Mouse (Mus musculus) heart, embryonic 14.5 days (tissue): ENCODE measurements around the gene Gm49387. TPM values are rescaled to one million over a fixed set of nuclear protein-coding genes. Genes with fewer than 3 reads are reported as not detected.

ENCODE experiments used
- ATAC-seq: fragments of 200-750 bp; cut with Nextera tagmentation; 2 replicates; pipeline ENCODE4 v1.8.0; 2017; ENCODE audit warnings: low read depth, moderate TSS enrichment; ENCODE audit not compliant: insufficient number of reproducible peaks, insufficient read depth, low FRiP score
- H3K27ac ChIP-seq, 2 experiments: fragments of 200-500 bp in 1 of 2; fragments of 300-500 bp in 1 of 2; sonication (generic) in 1 of 2; replicated peaks in 1 of 2; 2 replicates each; pipeline ENCODE4 v1.5.1; 2012 to 2014; ENCODE audit warnings: low read depth in 2 of 2, low read length in 2 of 2, control low read depth in 1 of 2, mild to moderate bottlenecking in 1 of 2, mixed read lengths in 1 of 2; ENCODE audit not compliant: control insufficient read depth in 1 of 2, insufficient read depth in 1 of 2
- H3K27me3 ChIP-seq: fragments of 300-500 bp; sonication (generic); 2 replicates; pipeline ENCODE4 v1.6.1; 2014; ENCODE audit warnings: mild to moderate bottlenecking, low read length, control low read depth; ENCODE audit not compliant: control insufficient read depth, insufficient read depth
- H3K36me3 ChIP-seq: fragments of 300-500 bp; sonication (generic); 2 replicates; pipeline ENCODE4 v1.6.1; 2014; ENCODE audit warnings: mild to moderate bottlenecking, control low read depth, low read length, mixed read lengths; ENCODE audit not compliant: control insufficient read depth, insufficient read depth
- H3K4me1 ChIP-seq, 2 experiments: fragments of 200-500 bp in 1 of 2; fragments of 300-500 bp in 1 of 2; sonication (generic) in 1 of 2; 2 replicates each; pipeline ENCODE4 v1.6.1; 2012 to 2014; ENCODE audit warnings: low read length in 2 of 2, control low read depth in 1 of 2, mixed read lengths in 1 of 2; ENCODE audit not compliant: control insufficient read depth in 2 of 2, insufficient read depth in 2 of 2
- H3K4me2 ChIP-seq: fragments of 300-500 bp; sonication (generic); 2 replicates; pipeline ENCODE4 v1.6.1; 2014; ENCODE audit warnings: mild to moderate bottlenecking, low read length
- H3K4me3 ChIP-seq, 2 experiments: fragments of 200-500 bp in 1 of 2; fragments of 300-500 bp in 1 of 2; sonication (generic) in 1 of 2; 2 replicates each; pipeline ENCODE4 v1.5.1; 2012 to 2014; ENCODE audit warnings: low read length in 2 of 2, mild to moderate bottlenecking in 2 of 2, control low read depth in 1 of 2, low read depth in 1 of 2, moderate library complexity in 1 of 2; ENCODE audit not compliant: control insufficient read depth in 1 of 2, insufficient read depth in 1 of 2
- H3K9ac ChIP-seq: fragments of 300-500 bp; sonication (generic); 2 replicates; pipeline ENCODE4 v1.6.1; 2014; ENCODE audit warnings: mild to moderate bottlenecking, low read length
- H3K9me3 ChIP-seq: fragments of 300-500 bp; sonication (generic); 2 replicates; pipeline ENCODE4 v1.6.1; 2016; ENCODE audit warnings: low read length, control low read depth; ENCODE audit not compliant: control insufficient read depth
- WGBS: fragments of 180-500 bp; shearing (Covaris S2); extraction: QIAGEN DNeasy Blood & Tissue Kit; methylation state at CpG from one replicate; pipeline ENCODE4 v1.1.7; 2014; 5-methylcytosine and 5-hydroxymethylcytosine counted together
- polyA plus RNA-seq: library from polyadenylated mRNA; unstranded; fragments of >200 nt; fragmentation: Nextera tagmentation; extraction: Ambion mirVana; gene quantifications from 2 replicates; pipeline ENCODE4 v1.2.1, GENCODE M21; 2014

The Gm49387 gene
- polyA plus RNA-seq, 1 experiment from 2014 or later: 1.8 TPM

DNA sequence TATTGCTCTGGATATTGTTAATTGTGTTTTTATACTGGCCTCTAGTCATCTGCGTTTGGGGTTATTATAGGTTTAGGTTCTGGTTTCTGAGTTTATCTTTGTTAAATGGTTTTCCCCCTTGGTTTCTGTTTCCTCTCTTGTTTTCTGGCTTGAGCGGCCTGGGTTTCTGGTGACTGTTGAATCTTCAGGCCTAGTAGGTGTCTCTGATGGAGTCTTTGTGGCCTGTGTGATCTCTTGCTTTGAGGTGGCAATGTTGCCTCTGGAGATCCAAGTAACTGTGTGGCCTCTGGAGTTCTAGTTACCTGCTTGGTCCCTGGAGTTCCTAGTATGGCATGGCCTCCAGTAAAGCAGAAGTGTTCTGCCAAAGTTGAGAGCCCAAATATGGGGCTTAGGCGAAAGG lies 40.0 kb upstream of the Gm49387 start:
- H3K9me3 ChIP-seq: no peaks in the 10 kb centered on the region
- peaks cover 0 to 3% of the 10 kb centered on the region in 2 experiments; a peak in 1 of 4 replicates for H3K4me1 ChIP-seq
- H3K4me2 ChIP-seq: no peak overlapping the region
- no peak overlapping the region for H3K4me3 ChIP-seq
- ATAC-seq: no peak
- H3K27ac ChIP-seq: no peak overlapping the region
- 89% methylated on average over 3 of the region's 3 CpGs for WGBS
- no peak overlapping the region for H3K9ac ChIP-seq
- no peaks in the 10 kb centered on the region for H3K27me3 ChIP-seq
- H3K36me3 ChIP-seq: no peaks in the 10 kb centered on the region

GRCm38 (mm10) chr14:31671635-31672320 lies 31.1 kb upstream of the Gm49387 start:
- H3K9me3 ChIP-seq: no peaks in the 10 kb centered on the region
- no peak overlapping the region for H3K4me2 ChIP-seq
- peaks cover 8% of the 10 kb centered on the region for H3K36me3 ChIP-seq
- H3K27me3 ChIP-seq: no peaks in the 10 kb centered on the region
- no peak overlapping the region for H3K27ac ChIP-seq
- H3K9ac ChIP-seq: no peak overlapping the region
- H3K4me3 ChIP-seq: no peak overlapping the region
- 75% methylated on average over 10 of the region's 10 CpGs for WGBS
- no peak for ATAC-seq
- peaks cover 11 to 23% of the 10 kb centered on the region in 2 experiments for H3K4me1 ChIP-seq

GRCm38 (mm10) chr14:31669642-31670490 lies 29.2 kb upstream of the Gm49387 start:
- no peak overlapping the region for H3K4me3 ChIP-seq
- H3K9ac ChIP-seq: peak overlapping the region; percentile 27; the same call in 1 of the 2 replicates
- peaks cover 17 to 23% of the 10 kb centered on the region in 2 experiments for H3K4me1 ChIP-seq
- H3K27me3 ChIP-seq: no peaks in the 10 kb centered on the region
- 81% methylated on average over 15 of the region's 15 CpGs for WGBS
- ATAC-seq: 0 out of 2 replicates have a peak, but pooled peaks have one; percentile 38
- H3K27ac ChIP-seq: peak overlapping the region; percentile 61 to 67
- H3K4me2 ChIP-seq: 0 out of 2 replicates have a peak overlapping the region, but pooled peaks have one; percentile 16
- H3K36me3 ChIP-seq: peaks cover 18% of the 10 kb centered on the region
- H3K9me3 ChIP-seq: no peaks in the 10 kb centered on the region

DNA sequence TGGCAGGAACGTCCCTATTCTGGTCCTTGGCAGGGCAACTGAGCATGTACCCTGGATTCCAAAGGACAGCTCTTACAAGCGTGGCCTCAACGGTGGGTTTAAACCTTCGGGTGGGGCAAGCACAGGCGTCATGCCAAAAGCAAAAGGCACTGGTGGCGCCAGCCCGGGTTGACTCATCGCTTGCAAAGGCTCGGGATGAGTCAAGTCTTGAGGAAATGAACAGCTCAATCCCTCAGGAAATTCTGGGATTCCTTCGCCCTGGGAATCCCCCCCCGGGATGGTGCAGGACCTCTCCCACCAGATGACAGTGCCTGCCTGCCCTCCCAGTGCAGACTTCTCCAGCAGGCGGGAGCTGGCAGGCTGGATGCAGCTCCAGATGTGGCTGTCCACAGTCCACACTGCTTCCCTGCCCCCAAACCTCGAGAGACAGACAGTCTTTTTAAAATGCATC lies 28.5 kb upstream of the Gm49387 start:
- peaks cover 21 to 30% of the 10 kb centered on the region in 2 experiments for H3K4me1 ChIP-seq
- H3K4me2 ChIP-seq: 0 out of 2 replicates have a peak overlapping the region, but pooled peaks have one; percentile 16
- no peaks in the 10 kb centered on the region for H3K27me3 ChIP-seq
- no peaks in the 10 kb centered on the region for H3K9me3 ChIP-seq
- 48% methylated on average over 13 of the region's 13 CpGs for WGBS
- peak overlapping the region; percentile 61 to 67 for H3K27ac ChIP-seq
- H3K4me3 ChIP-seq: no peak overlapping the region
- ATAC-seq: 0 out of 2 replicates have a peak, but pooled peaks have one; percentile 56
- peak overlapping the region; percentile 27; the same call in 1 of the 2 replicates for H3K9ac ChIP-seq
- peaks cover 18% of the 10 kb centered on the region for H3K36me3 ChIP-seq

- ATAC-seq: no peak
- 76% methylated on average over 13 of the region's 13 CpGs for WGBS
- no peak overlapping the region for H3K4me2 ChIP-seq
- peaks cover 18% of the 10 kb centered on the region for H3K36me3 ChIP-seq
- H3K4me3 ChIP-seq: no peak overlapping the region
- no peaks in the 10 kb centered on the region for H3K27me3 ChIP-seq
- no peaks in the 10 kb centered on the region for H3K9me3 ChIP-seq
- H3K27ac ChIP-seq: peak overlapping the region; percentile 41 to 67; a peak in 3 of 4 replicates
- peaks cover 28 to 38% of the 10 kb centered on the region in 2 experiments for H3K4me1 ChIP-seq
- no peak overlapping the region for H3K9ac ChIP-seq
These were observed 27.6 kb upstream of the Gm49387 start for GRCm38 (mm10) chr14:31668326-31668725.

- 77% methylated on average over 6 of the region's 6 CpGs for WGBS
- H3K27ac ChIP-seq: peak overlapping the region in 1 of 2 experiments; percentile 67; a peak in 1 of 4 replicates
- ATAC-seq: no peak
These were observed 27.1 kb upstream of the Gm49387 start for GRCm38 (mm10) chr14:31667741-31668140.

GRCm38 (mm10) chr14:31666931-31667705 lies 26.4 kb upstream of the Gm49387 start:
- 94% methylated on average over 28 of the region's 28 CpGs for WGBS
- ATAC-seq: no peak
- Histone ChIP-seq H3K36me3 (peaks cover 18% of the 10 kb centered on the region), H3K4me2 (no peak overlapping the region), H3K4me1 (peaks cover 39 to 45% of the 10 kb centered on the region in 2 experiments), H3K4me3 (no peak overlapping the region), H3K27me3 (no peaks in the 10 kb centered on the region), H3K9me3 (no peaks in the 10 kb centered on the region), H3K9ac (no peak overlapping the region), H3K27ac (no peak overlapping the region)

More at GRCm38 (mm10) chr14:31667741-31668140, 27.1 kb upstream of the Gm49387 start:
- no peaks in the 10 kb centered on the region for H3K27me3 ChIP-seq
- peaks cover 18% of the 10 kb centered on the region for H3K36me3 ChIP-seq
- H3K4me1 ChIP-seq: peaks cover 32 to 39% of the 10 kb centered on the region in 2 experiments
- no peak overlapping the region for H3K4me3 ChIP-seq
- H3K9me3 ChIP-seq: no peaks in the 10 kb centered on the region
- H3K4me2 ChIP-seq: no peak overlapping the region
- H3K9ac ChIP-seq: no peak overlapping the region
